Mouse (Mus musculus): ENCODE results near the gene Gm20388.

DNA sequence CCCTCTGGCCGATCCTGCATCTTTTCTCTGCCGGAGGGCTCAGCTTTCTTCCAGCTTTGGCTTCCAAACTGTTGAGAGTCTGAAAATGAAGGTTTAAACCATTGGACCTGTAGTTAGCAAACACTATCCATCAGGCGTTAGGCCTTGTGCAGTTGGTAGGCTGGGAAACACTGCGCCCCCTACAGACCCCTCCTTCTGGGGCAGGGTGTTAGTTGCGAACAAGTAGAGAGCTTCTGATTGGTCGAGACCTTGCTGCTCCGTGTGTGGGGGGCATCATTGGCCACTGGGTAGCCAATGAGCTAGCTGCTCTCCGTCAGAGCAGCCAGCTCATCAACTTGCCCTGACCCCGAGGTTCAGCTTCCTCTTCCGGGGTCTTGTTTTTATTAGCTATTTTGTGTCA, 1263.5 kb downstream of the Gm20388 start:
- TF ChIP-seq CTCF (IDR thresholded peaks at IDR 0.05; ENCODE audit: extremely low read depth, insufficient read depth, low read length) (no peak), POLR2A (IDR thresholded peaks at IDR 0.05; ENCODE audit: extremely low read depth, insufficient read depth, low read length) (no peak)

Data from cortical plate, adult 2 months (tissue).